In the genomic region with DNA sequence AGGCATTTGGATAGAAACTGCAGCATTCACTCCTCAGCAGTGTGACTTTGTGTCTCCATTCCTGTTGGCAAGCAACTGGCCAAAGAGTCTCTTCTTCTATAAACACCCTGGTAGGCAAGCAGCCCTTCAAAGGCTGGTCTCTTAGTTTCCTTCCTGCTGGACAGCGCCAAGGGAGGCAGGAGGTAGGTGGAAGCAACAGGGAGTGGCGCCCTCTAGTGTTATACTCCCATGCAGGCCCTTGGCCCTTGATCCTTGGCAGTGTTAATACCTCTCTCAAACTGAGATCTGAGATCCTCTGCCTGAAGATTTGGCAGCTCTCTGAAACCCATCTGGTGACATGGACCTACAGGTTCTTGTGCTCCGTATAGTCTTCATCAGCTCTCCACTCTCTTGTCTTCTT, we compare ENCODE assay signal across 8 mouse cellular contexts. TPM values are rescaled to one million over a fixed set of nuclear protein-coding genes. Genes with fewer than 3 reads are reported as not detected.
DNase-seq lines count a peak whose midpoint lies in the region; ATAC-seq and TF ChIP-seq lines count a peak whose summit lies in the region.

No protein-coding gene starts in this region.

- intact Hi-C loops in left cerebral cortex, adult 2 months (cut with DNase I) = loop anchor here (5.0 kb wide), 1 partner anchor 327 kb away; no protein-coding TSS in a partner anchor
- intact Hi-C loops in left cerebral cortex, postnatal 25 days (cut with DNase I) = loop anchor here (2.0 kb wide), 1 partner anchor 324 kb away; no protein-coding TSS in a partner anchor
- intact Hi-C loops in heart, postnatal 10 days (cut with DNase I) = loop anchor here (1.0 to 10.0 kb wide), 3 partner anchors 325 to 506 kb away; no protein-coding TSS in a partner anchor

- peak; percentile 3 for DNase-seq in cerebellum, adult 8-10 months
- DNase-seq in left cerebral cortex, adult 2 months (ENCODE audit: extremely low spot score in 1 of 2, low spot score in 2 of 2) = peak in 1 of 2 experiments; percentile 18
- no peak for DNase-seq in left cerebral cortex, postnatal 25 days (ENCODE audit: low spot score in 2 of 2)
- DNase-seq in adrenal gland, postnatal 10 days = peak; percentile 59
- peak; percentile 44 to 64 for DNase-seq in heart, postnatal 10 days
- DNase-seq in retina, postnatal 1 day = peak; percentile 33
- DNase-seq in thymus, postnatal 25 days = no peak

- ATAC-seq in cerebellum, adult (ENCODE audit: insufficient number of reproducible peaks, low FRiP score, low TSS enrichment) = no peak

- TF ChIP-seq CTCF in left cerebral cortex, adult 2 months (IDR thresholded peaks at IDR 0.05) = peak; percentile 53

- H3K27ac ChIP-seq in left cerebral cortex, adult 2 months = no peak overlapping the region

- H3K4me3 ChIP-seq in left cerebral cortex, adult 2 months = no peak overlapping the region

RNA-seq across cellular contexts. Expression of gene Opcml, which starts 51.3 kb away (rescaled TPM):
- total RNA-seq in left cerebral cortex, adult 2 months (2021) = 100 to 1,000 TPM; 250 to 251 TPM
- total RNA-seq in left cerebral cortex, postnatal 25 days (2021) = 100 to 1,000 TPM; 272 to 283 TPM
- 1 to 10 TPM; 1.6 to 1.9 TPM for total RNA-seq in adrenal gland, postnatal 10 days (2021)
- 1 to 10 TPM; 1.1 to 1.7 TPM for total RNA-seq in heart, postnatal 10 days (2021)

Comparison
In these comparisons a context has a peak if more than half of its experiments do, and no peak if none do; other contexts are left out.
1. DNase-seq: peak in cerebellum, adult 8-10 months (single experiment), adrenal gland, postnatal 10 days (single experiment), heart, postnatal 10 days (2 of 2) and retina, postnatal 1 day (single experiment); none in left cerebral cortex, postnatal 25 days (0 of 2) and thymus, postnatal 25 days (single experiment).
2. RNA of gene Opcml, which starts 51.3 kb away (total RNA-seq): 272 to 283 TPM in left cerebral cortex, postnatal 25 days and 250 to 251 TPM in left cerebral cortex, adult 2 months; 1.6 to 1.9 TPM in adrenal gland, postnatal 10 days and 1.1 to 1.7 TPM in heart, postnatal 10 days; every median in the first group is over 10 times any median in the second.